Mouse (Mus musculus) spleen, adult 2 months (tissue): ENCODE measurements around the gene Limch1. TPM values are rescaled to one million over a fixed set of nuclear protein-coding genes. Genes with fewer than 3 reads are reported as not detected.

Source experiments
- DNase-seq, 2 experiments: peaks; one replicate each; pipeline versions ENCODE4 v3.0.0 to v3.0.0-alpha.2; 2012 to 2021; ENCODE audit warnings: low spot score in 2 of 2, low read depth in 1 of 2
- H3K27ac ChIP-seq: fragments of 200-500 bp; 2 replicates; pipeline ENCODE4 v1.5.1; 2012; ENCODE audit warnings: low read length, inconsistent platforms; ENCODE audit not compliant: insufficient read depth
- H3K27me3 ChIP-seq: fragments of 200-500 bp; 2 replicates; pipeline ENCODE4 v1.6.1; 2012; ENCODE audit warnings: mild to moderate bottlenecking, moderate library complexity, low read length, inconsistent platforms; ENCODE audit not compliant: control insufficient read depth, insufficient read depth
- H3K36me3 ChIP-seq: fragments of 200-500 bp; 2 replicates; pipeline ENCODE4 v1.6.1; 2012; ENCODE audit warnings: mild to moderate bottlenecking, low read length, inconsistent platforms; ENCODE audit not compliant: control insufficient read depth, insufficient read depth
- H3K4me1 ChIP-seq: fragments of 200-500 bp; 2 replicates; pipeline ENCODE4 v1.6.1; 2011; ENCODE audit warnings: inconsistent platforms; ENCODE audit not compliant: control insufficient read depth, insufficient read depth, insufficient read length
- H3K4me3 ChIP-seq: fragments of 200-500 bp; 2 replicates; pipeline ENCODE4 v1.5.1; 2011; ENCODE audit warnings: mild to moderate bottlenecking, inconsistent platforms; ENCODE audit not compliant: insufficient read depth, insufficient read length; ENCODE audit errors: extremely low read depth
- CTCF ChIP-seq: fragments of 200-500 bp; IDR thresholded peaks from 2 replicates; pipeline ENCODE4 v1.5.1; 2011; ENCODE audit warnings: mild to moderate bottlenecking, inconsistent platforms; ENCODE audit not compliant: insufficient read depth, insufficient read length, insufficient replicate concordance; ENCODE audit errors: extremely low read depth
- POLR2A ChIP-seq: fragments of 200-500 bp; IDR thresholded peaks from 2 replicates; pipeline ENCODE4 v1.6.1; 2011; ENCODE audit warnings: low read depth, low read length, inconsistent platforms
- WGBS: fragments of 180-500 bp; shearing (Covaris S2); methylation state at CpG from one replicate; pipeline ENCODE4 v1.1.7; 2018; 5-methylcytosine and 5-hydroxymethylcytosine counted together
- polyA plus RNA-seq: library from polyadenylated mRNA; depleted of rRNA; stranded (reverse); fragments of >200 nt; gene quantifications from 2 replicates; pipeline ENCODE4 v1.2.3, GENCODE M21; 2012

Limch1 gene
- polyA plus RNA-seq, 1 experiment = 7.1 TPM

- Histone ChIP-seq H3K4me3 (no peak overlapping the region), H3K4me1 (no peaks in the 10 kb centered on the region), H3K27me3 (no peaks in the 10 kb centered on the region), H3K27ac (no peak overlapping the region), H3K36me3 (no peaks in the 10 kb centered on the region)
- WGBS = 93% methylated on average over 2 of the region's 2 CpGs
- no peak for DNase-seq
- TF ChIP-seq POLR2A (no peak), CTCF (no peak)
Measured at GRCm38 (mm10) chr5:66782851-66783250, 37.2 kb downstream of the Limch1 start.

GRCm38 (mm10) chr5:66784624-66785361 is 39.2 kb downstream of the Limch1 start:
- TF ChIP-seq POLR2A (no peak), CTCF (no peak)
- no peaks in the 10 kb centered on the region for H3K4me1 ChIP-seq
- no peaks in the 10 kb centered on the region for H3K27me3 ChIP-seq
- no peak overlapping the region for H3K4me3 ChIP-seq
- no peak for DNase-seq
- H3K36me3 ChIP-seq = no peaks in the 10 kb centered on the region
- no peak overlapping the region for H3K27ac ChIP-seq
- WGBS = 76% methylated on average over 9 of the region's 9 CpGs

- no peak for TF ChIP-seq POLR2A
- WGBS = 57% methylated on average over 1 of the region's 1 CpGs
- no peaks in the 10 kb centered on the region for H3K36me3 ChIP-seq
- no peak for DNase-seq
- no peaks in the 10 kb centered on the region for H3K4me1 ChIP-seq
- no peaks in the 10 kb centered on the region for H3K27me3 ChIP-seq
- H3K27ac ChIP-seq = no peak overlapping the region
- H3K4me3 ChIP-seq = no peak overlapping the region
Measured at GRCm38 (mm10) chr5:66785995-66786620, 40.5 kb downstream of the Limch1 start.

GRCm38 (mm10) chr5:66786621-66787061 is 41.0 kb downstream of the Limch1 start:
- Histone ChIP-seq H3K27me3 (no peaks in the 10 kb centered on the region), H3K4me1 (no peaks in the 10 kb centered on the region), H3K4me3 (no peak overlapping the region), H3K36me3 (no peaks in the 10 kb centered on the region), H3K27ac (no peak overlapping the region)
- TF ChIP-seq CTCF (no peak), POLR2A (no peak)
- no peak for DNase-seq
- WGBS = 13% methylated on average over 8 of the region's 8 CpGs

GRCm38 (mm10) chr5:66789041-66789440 is 43.4 kb downstream of the Limch1 start:
- Histone ChIP-seq H3K4me1 (no peaks in the 10 kb centered on the region), H3K4me3 (no peak overlapping the region), H3K27ac (no peak overlapping the region), H3K27me3 (no peaks in the 10 kb centered on the region), H3K36me3 (no peaks in the 10 kb centered on the region)
- no peak for DNase-seq
- TF ChIP-seq CTCF = no peak
- TF ChIP-seq POLR2A = no peak
- 90% methylated on average over 3 of the region's 3 CpGs for WGBS

GRCm38 (mm10) chr5:66791161-66791560 is 45.5 kb downstream of the Limch1 start:
- TF ChIP-seq CTCF (no peak), POLR2A (no peak)
- DNase-seq = no peak
- 89% methylated on average over 6 of the region's 6 CpGs for WGBS
- Histone ChIP-seq H3K27ac (no peak overlapping the region), H3K27me3 (no peaks in the 10 kb centered on the region), H3K4me1 (no peaks in the 10 kb centered on the region), H3K36me3 (no peaks in the 10 kb centered on the region), H3K4me3 (no peak overlapping the region)

GRCm38 (mm10) chr5:66793251-66793650 is 47.6 kb downstream of the Limch1 start:
- Histone ChIP-seq H3K4me3 (no peak overlapping the region), H3K36me3 (no peaks in the 10 kb centered on the region), H3K4me1 (no peaks in the 10 kb centered on the region), H3K27me3 (no peaks in the 10 kb centered on the region), H3K27ac (no peak overlapping the region)
- TF ChIP-seq POLR2A (no peak), CTCF (no peak)
- 90% methylated on average over 3 of the region's 3 CpGs for WGBS
- no peak for DNase-seq
